Mouse (Mus musculus) megakaryocyte, embryonic 14.5 days (primary cell): ENCODE results near the gene Rbm3.

Experiments used
- FLI1 ChIP-seq: IDR thresholded peaks from 2 replicates; pipeline ENCODE4 v1.6.1; 2012; ENCODE audit warnings: low read length, inconsistent platforms, mixed read lengths
- GATA1 ChIP-seq: IDR thresholded peaks from 3 replicates; pipeline ENCODE4 v1.6.1; 2012; ENCODE audit warnings: mixed read lengths, low read length, inconsistent platforms, borderline replicate concordance

DNA sequence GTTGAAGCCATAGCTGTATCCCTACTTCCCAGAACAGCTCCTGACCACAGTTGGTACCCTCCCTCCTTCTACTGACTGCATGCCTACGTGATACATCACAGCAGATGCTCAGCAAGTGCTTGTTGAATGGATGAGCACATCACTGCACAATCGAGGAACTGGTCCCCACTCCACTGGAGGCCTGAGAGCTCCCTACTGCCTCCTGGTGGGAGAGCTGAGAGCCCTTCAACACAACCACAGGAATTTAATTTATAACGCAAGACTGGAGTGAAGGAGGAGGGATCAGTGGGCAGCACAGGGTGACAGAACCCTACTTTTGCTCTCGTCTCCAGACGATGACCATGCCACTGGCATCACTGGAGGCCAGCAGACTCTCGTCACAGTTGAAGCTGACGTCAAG is 20.4 kb downstream of the Rbm3 start:
- TF ChIP-seq GATA1 (no peak), FLI1 (no peak)
